Mouse (Mus musculus): ENCODE data around the gene Gm17455. TPM values are rescaled to one million over a fixed set of nuclear protein-coding genes. Genes with fewer than 3 reads are reported as not detected.

Gm17455 gene
- total RNA-seq, 2 experiments from 2014 or later: not detected

DNA sequence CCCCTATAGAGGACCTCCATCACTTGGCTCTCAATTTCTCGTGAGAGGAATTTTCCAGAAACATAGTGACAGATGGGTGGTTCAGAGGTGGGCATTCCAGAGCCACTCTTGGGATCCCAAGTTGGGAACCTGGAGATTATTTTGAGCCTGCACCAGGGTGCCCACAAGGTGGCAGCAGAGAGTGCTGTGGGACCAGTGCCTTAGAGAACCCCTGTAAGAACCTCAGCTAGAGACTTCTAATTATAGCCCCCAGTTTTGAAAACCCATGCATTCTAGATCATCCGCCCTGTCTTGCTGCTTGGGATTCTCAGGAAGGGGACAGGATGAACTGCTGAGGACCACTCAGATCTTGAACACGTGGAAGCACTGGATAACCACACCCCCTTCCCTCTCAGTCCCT lies 18.6 kb downstream of the Gm17455 start:
- DNase-seq (ENCODE audit: low spot score in 2 of 2): peak in 1 of 2 experiments; percentile 32

DNA sequence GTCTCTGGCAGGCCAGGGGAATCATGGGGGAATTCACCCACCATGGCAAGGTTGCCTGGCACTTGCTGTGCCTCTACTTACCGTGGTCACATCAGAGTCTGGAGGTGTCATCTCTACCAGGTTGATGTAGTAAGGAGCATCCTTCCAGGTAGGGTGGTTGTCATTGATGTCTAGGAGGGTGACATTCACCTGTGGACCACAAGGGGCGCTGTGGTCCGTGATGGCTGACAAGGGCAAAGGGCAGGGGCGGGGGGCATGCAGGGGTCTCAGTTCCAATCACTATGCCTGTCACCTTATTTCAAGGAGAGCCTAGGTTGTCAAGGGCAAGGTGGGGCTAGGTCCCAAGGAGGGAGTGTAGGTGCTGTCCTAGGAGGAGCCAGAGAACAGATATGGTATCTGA lies 20.1 kb downstream of the Gm17455 start:
- DNase-seq (ENCODE audit: low spot score in 2 of 2): no peak

DNA sequence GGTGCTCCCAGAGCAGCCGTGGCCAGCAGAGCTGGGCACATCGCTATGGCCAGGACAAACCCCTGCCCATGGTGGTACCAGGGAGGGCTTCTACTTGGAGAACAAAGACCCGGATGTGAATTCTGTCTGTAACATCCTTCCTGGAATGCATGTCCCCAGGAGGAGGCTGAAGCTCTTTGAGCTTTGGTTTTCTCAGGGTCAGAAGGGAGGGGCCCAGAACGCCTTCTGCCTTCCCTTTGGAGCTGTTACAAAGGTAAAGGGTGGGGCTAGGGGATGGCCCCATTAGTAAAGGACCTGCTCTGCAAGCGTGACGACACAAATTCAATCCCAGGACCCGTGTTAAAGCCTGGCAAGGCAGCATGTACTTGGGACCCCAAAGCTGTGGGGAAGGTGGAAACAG lies 23.2 kb downstream of the Gm17455 start:
- DNase-seq (ENCODE audit: low spot score in 2 of 2): no peak

DNA sequence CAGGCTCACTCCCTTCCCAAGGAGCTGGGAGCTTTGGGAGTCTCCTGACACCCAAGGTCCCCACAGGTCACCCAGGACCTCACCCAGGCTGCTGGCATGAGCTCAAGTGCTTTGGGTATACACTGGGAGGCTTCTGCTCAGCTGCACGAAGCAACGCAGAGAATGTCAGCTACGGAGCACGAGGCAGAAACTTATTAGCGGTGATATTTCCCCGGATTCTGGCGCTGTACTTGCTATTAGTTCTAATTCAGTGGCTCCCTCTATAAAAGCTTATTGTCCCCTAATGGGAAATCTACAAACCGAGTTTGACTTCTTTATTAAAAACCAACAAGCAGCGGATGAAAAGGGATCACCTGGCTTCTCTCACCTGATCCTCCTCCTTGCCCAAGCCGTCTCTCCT lies 30.5 kb downstream of the Gm17455 start:
- no peak for DNase-seq (ENCODE audit: low spot score in 2 of 2)

DNA sequence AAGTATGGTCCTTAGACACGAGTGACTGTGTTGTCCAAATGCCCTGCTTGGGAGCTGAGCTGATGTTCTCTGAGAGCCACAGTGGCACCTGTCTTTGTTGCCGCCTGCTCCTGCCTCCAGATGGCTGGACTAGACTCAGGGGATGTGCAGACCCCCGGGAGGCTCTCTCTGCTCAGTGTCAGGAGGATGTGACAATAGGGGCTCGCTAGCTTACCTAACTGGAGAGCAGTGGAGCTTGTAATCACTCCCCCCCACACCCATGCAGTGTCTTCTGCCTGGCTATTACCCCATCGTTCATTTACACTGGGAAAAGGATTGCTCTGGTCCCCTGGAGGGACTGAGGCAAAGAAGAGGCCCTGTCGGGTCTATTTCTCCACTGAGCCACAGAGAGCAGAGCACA lies 31.1 kb downstream of the Gm17455 start:
- DNase-seq (ENCODE audit: low spot score in 2 of 2): no peak

DNA sequence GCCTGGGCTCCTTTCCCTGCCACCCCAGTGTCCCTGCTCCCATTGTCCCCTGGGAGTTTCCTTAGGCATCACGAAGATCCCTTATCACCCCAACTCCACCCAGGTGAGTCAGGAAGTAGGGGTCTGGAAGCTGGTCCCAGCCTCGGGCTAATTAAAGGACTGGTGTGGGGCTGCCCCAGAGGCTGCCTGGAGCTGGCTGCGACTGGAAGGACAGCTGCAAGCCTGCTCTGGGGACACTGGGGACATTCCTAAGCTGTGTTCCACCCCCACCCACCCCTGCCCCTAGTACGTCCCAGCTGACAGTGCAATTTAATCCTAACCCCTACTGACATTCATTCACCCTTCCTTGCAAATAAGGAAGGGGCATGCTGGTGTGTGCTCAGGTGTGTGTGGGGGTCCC lies 33.2 kb downstream of the Gm17455 start:
- no peak for DNase-seq (ENCODE audit: low spot score in 2 of 2)

DNA sequence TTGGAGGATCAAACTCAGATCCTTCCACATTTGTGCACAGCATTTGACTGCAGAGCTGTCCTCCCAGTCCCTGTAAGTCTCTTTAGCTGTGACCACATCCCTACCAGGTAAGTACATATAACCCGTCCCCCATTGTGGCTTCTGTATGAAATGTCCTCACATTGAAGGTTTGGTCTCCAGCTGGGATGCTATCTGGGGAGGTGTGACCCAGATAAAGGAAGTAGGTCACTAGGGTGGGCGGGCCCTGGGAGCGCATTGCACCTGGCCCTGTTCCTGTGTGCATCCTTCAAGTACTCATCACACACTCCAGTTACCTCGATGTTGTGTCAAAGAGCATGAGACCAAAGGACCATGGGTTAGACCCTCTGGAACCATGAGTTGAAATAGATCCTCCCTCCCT lies 42.8 kb downstream of the Gm17455 start:
- DNase-seq (ENCODE audit: low spot score in 2 of 2): no peak

DNA sequence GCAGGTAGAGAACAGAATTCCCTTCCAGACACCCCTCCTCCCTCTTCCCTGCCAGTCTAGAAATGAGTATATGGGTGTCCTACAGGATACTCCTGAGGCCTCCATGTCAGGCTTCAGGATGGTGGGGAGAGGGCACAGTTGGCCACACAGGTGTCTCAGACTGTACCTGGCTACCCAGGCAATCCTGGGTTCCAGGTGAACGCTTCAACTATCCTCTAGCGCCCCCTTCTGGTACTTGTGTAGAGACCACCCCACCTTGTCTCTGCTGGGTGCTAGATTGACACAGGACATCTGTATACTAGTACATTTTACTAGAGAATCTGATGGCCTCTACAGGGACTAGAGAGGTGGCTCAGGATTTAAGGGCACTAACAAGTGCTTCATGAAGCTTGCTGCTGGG lies 43.6 kb downstream of the Gm17455 start:
- DNase-seq (ENCODE audit: low spot score in 2 of 2): no peak

DNA sequence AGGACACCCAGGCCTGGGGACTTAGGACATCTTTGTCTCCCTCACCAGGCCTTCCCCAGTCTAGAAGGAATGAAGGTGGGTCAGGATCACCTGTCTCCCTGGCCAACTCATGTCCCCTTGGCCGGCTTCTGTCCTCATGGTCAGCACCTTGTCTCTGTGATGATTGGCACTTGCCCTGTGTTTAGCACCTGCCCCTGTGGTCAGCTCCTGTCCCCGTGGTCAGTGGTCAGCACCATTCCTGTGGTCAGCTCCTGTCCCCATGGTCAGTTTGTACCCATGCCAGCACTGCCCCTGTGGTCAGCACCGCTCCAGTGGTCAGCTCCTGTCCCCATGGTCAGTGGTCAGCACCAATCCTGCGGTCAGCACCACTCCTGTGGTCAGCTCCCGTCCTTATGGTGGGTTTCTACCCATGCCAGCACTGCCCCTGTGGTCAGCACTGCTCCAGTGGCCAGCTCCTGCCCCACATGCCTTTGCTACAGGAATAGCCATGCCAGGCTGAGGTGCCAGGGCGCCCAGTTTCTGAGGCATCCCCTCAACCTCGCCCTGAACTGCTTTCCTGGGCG lies 45.6 kb downstream of the Gm17455 start:
- DNase-seq (ENCODE audit: low spot score in 2 of 2): peak; percentile 52 to 70

DNA sequence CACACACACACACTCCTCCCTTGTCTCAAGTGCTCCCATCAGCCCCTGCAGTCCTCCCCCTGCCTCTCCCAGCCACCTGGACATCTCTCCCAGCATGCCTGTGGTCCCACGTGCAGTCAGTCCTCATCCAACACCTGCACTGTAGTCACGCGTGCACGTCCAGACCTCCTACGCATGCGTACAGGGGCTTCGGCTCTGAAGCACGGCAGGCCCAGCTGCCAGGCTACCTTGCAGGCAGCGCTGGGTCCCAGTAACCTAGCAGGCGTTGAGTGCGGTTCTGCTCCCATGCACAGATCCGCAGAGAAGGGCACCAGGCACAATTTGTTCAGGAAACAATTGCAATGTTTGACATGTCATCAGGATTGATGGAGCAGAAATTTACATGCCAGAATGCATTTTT lies 47.7 kb downstream of the Gm17455 start:
- DNase-seq (ENCODE audit: low spot score in 2 of 2): no peak

Other genes starting within 250 kb of the Gm17455 start
- gene Chst3, start 180.5 kb upstream of the Gm17455 start, total RNA-seq (2021): 1 to 10 TPM; 3.2 to 3.4 TPM
- gene Psap, start 122.1 kb upstream of the Gm17455 start, total RNA-seq (2021): 100 to 1,000 TPM; 671 to 696 TPM
- 10 to 100 TPM; 15.7 to 16.5 TPM for gene Vsir, start 52.9 kb upstream of the Gm17455 start, total RNA-seq (2021)